Mouse (Mus musculus) brain, embryonic 14.5 days (tissue): ENCODE data around the gene Zbtb45. TPM values are rescaled to one million over a fixed set of nuclear protein-coding genes. Genes with fewer than 3 reads are reported as not detected.

Experiments used
- DNase-seq: peaks from one replicate; pipeline ENCODE4 v3.0.0-alpha.2; 2011; ENCODE audit warnings: low read depth
- CTCF ChIP-seq: fragments of 200-500 bp; IDR thresholded peaks from 2 replicates; pipeline ENCODE4 v1.5.1; 2012; ENCODE audit warnings: inconsistent platforms, mild to moderate bottlenecking, moderate library complexity, borderline replicate concordance; ENCODE audit not compliant: insufficient read depth, insufficient read length; ENCODE audit errors: extremely low read depth
- POLR2A ChIP-seq: fragments of 200-500 bp; IDR thresholded peaks from 2 replicates; pipeline ENCODE4 v1.6.1; 2012; ENCODE audit warnings: mild to moderate bottlenecking, inconsistent platforms, borderline replicate concordance; ENCODE audit not compliant: poor library complexity, insufficient read depth, insufficient read length, severe bottlenecking; ENCODE audit errors: extremely low read depth
- polyA plus RNA-seq: library from polyadenylated mRNA; depleted of rRNA; stranded (reverse); fragments of >200 nt; gene quantifications from 2 replicates; pipeline ENCODE4 v1.2.3, GENCODE M21; 2012

The Zbtb45 gene
- polyA plus RNA-seq, 1 experiment: 54.8 TPM

DNA sequence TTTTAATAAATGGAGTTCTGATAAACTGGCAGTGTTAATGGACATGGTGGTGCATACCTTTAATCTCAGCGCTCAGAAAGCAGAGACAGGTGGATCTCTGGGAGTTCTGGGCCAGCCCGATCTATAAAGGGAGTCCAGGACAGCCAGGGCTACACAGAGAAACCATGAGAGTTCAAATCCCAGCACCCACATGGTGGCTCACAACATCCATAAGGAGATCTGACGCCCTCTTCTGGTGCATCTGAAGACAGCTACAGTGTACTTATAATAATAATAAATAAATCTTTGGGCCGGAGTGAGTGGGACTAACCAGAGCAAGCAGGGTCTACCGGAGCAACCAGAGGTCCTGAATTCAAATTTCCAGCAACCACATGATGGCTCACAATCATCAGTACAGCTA lies 6.5 kb downstream of the Zbtb45 start:
- TF ChIP-seq CTCF (no peak), POLR2A (no peak)
- DNase-seq: no peak

DNA sequence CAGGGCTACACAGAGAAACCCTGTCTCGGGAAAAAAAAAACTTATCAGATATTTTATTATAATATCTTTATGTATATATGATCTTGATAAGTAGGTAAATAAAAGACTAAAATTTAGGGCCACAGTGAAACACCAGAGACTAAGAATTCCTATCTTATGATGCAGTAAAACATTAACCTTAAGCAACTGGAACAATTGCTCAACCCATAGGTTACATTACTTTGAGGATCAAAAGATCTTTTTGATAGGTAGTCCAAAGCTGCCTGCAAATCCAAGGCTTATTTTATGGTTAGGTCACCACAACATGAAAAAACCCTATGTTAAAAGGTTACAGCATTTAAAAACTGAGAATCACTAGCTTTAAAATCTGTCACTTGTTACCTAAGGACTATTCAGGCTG lies 8.2 kb downstream of the Zbtb45 start:
- TF ChIP-seq POLR2A (no peak), CTCF (no peak)

DNA sequence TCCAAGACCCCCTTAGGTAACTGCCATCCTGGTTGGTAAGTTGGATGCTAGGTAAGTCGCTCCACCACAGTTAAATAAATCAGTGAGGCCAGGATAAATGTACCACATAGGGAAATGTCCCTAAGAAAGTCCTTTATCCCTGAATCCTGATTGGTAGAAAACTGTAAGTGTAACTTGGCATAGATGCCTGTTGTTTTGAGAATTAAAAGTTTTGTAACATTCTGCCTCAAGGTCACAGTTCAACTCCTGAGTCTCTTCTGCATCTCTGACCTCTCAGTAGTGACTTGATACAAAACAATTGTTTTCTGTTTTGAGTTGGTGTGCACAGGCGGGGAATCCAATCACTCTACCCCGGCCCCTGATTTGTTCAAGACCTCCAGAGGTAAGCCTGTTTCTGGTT lies 11.0 kb downstream of the Zbtb45 start, which contains the start of gene Trim28:
Gene Trim28, plus strand, starts transcription at position 264 of the 400 bp plus-strand sequence.
- no peak for DNase-seq
- TF ChIP-seq POLR2A (no peak), CTCF (no peak)

More for the DNA sequence above, 8.2 kb downstream of the Zbtb45 start:
- DNase-seq: no peak

DNA sequence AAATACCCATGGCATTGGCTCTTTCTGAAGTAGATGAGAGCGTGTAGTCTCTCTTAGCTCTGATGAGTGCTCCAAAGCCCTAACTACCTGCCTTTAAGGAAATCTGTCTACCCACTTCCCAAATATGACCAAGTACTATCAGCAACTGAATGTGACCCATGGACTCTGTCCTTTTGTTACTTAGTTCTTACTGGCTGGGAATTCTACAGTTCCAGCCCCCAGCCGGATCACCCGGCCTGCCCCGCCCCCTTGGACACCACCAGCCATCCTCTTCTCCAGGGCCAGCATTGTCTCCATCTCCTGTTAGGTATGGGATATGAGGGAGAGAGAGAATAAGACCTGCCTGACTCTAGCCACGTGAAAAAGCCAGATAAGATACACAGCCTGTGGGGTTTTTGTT lies 11.8 kb downstream of the Zbtb45 start, which contains the start of gene Slc27a5:
Gene Slc27a5, minus strand, starts transcription at position 140 of the 400 bp plus-strand sequence.
- TF ChIP-seq CTCF (no peak), POLR2A (no peak)

DNA sequence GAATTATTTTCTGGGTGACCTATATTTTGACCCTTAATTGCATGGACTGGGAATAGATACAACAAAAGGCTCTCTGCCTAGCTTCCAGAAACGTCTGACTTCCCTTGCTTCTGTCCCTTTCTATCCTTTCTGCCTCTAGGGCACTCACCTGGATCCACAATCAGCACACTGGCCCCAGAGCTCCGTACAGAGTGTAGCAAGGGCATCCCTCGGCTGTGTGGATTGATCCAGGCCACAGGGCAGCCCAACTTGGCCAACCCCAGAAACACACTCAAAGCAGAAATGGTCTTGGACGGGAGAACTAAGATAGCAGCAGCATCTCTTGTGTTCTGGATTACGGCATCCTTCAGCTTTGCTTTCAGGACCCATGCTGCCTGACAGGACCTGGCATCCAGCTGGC lies 12.6 kb downstream of the Zbtb45 start:
- no peak for TF ChIP-seq CTCF
- TF ChIP-seq POLR2A: no peak

More for the DNA sequence above, 11.8 kb downstream of the Zbtb45 start, which contains the start of gene Slc27a5:
- no peak for DNase-seq

GRCm38 (mm10) chr7:12995862-12996261 lies 14.0 kb downstream of the Zbtb45 start:
- TF ChIP-seq POLR2A (no peak), CTCF (no peak)
- DNase-seq: no peak

More for the DNA sequence above, 12.6 kb downstream of the Zbtb45 start:
- no peak for DNase-seq

GRCm38 (mm10) chr7:12993148-12993547 lies 16.7 kb downstream of the Zbtb45 start:
- TF ChIP-seq CTCF: no peak
- no peak for TF ChIP-seq POLR2A
- DNase-seq: no peak

- DNase-seq: peak; percentile 15
- TF ChIP-seq POLR2A: no peak
- TF ChIP-seq CTCF: no peak
Observed at GRCm38 (mm10) chr7:12992222-12992621, 17.6 kb downstream of the Zbtb45 start.

GRCm38 (mm10) chr7:12987409-12988189 lies 22.2 kb downstream of the Zbtb45 start:
- no peak for DNase-seq
- TF ChIP-seq CTCF (no peak), POLR2A (no peak)

DNA sequence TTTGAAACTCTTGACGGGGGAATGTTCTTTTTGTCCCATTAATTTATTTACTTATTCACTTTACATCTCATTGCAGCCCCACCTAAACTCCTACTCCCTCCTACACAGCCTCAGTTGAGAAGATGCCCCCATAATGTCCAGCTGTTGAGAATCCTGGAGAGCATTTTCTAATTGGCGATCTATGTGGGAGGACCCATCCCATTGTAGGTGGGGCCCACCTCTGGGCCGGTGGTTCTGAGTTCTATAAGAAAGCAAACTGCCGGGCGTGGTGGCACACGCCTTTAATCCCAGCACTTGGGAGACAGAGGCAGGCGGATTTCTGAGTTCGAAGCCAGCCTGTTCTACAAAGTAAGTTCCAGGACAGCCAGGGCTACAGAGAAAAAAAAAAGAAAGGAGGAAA lies 22.9 kb downstream of the Zbtb45 start:
- TF ChIP-seq POLR2A (no peak), CTCF (no peak)
- DNase-seq: no peak

GRCm38 (mm10) chr7:12985724-12986123 lies 24.1 kb downstream of the Zbtb45 start:
- TF ChIP-seq POLR2A (no peak), CTCF (no peak)
- DNase-seq: no peak

- TF ChIP-seq POLR2A (no peak), CTCF (no peak)
- no peak for DNase-seq
Observed at GRCm38 (mm10) chr7:12980291-12980690, 29.5 kb downstream of the Zbtb45 start.
